Mouse (Mus musculus): ENCODE measurements around the gene Rictor. TPM values are rescaled to one million over a fixed set of nuclear protein-coding genes. Genes with fewer than 3 reads are reported as not detected.

Gene Rictor
- polyA plus RNA-seq, 1 experiment from 2014 or later, result 43.3 TPM

GRCm38 (mm10) chr15:6708526-6709441, 605 bp downstream of the Rictor start:
- no peaks in the 10 kb centered on the region for H3K36me3 ChIP-seq (ENCODE audit: insufficient read depth, low read length)
- H3K4me3 ChIP-seq (ENCODE audit: low read length), result peak overlapping the region; percentile 95
- peaks cover 5% of the 10 kb centered on the region for H3K27me3 ChIP-seq (ENCODE audit: insufficient read depth, low read length)
- H3K4me1 ChIP-seq (ENCODE audit: insufficient read depth, low read length), result peaks cover 25% of the 10 kb centered on the region
- H3K27ac ChIP-seq (ENCODE audit: low read length), result peak overlapping the region; percentile 93
- under 1% methylated on average over 85 of the region's 89 CpGs for WGBS
- peak overlapping the region; percentile 76 for H3K4me2 ChIP-seq (replicated peaks; ENCODE audit: low read depth, low read length)
- H3K9me3 ChIP-seq (ENCODE audit: low read length), result no peaks in the 10 kb centered on the region
- peak overlapping the region; percentile 93 for H3K9ac ChIP-seq (replicated peaks; ENCODE audit: low read length)
- peak; percentile 80 for ATAC-seq (ENCODE audit: low FRiP score, low TSS enrichment)

DNA sequence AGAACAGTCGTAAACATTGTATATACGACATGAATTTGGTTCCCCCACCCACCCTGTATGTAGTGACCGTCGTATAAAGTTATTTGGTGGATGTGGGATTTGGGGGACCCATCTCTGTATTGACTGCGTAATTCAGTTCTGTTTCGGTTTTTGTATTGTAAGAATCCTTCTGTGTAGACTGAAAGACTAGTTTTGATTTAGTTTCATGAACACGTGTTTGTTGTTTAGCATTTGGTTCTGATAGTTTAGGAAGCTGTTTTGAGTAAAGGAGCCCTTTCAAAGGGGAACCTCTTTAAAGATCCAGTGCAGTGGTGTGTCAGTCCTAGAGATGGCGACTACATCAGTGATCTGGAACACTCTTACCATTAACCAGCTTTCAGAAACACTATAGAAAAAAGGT, 1.4 kb downstream of the Rictor start:
- H3K9me3 ChIP-seq (ENCODE audit: low read length), result no peaks in the 10 kb centered on the region
- H3K27ac ChIP-seq (ENCODE audit: low read length), result no peak overlapping the region
- peak overlapping the region; percentile 76 for H3K4me2 ChIP-seq (replicated peaks; ENCODE audit: low read depth, low read length)
- 19% methylated on average over 8 of the region's 8 CpGs for WGBS
- H3K4me1 ChIP-seq (ENCODE audit: insufficient read depth, low read length), result peaks cover 32% of the 10 kb centered on the region
- H3K36me3 ChIP-seq (ENCODE audit: insufficient read depth, low read length), result no peaks in the 10 kb centered on the region
- no peak for ATAC-seq (ENCODE audit: low FRiP score, low TSS enrichment)
- peaks cover 5% of the 10 kb centered on the region; the same call in 1 of the 2 replicates for H3K27me3 ChIP-seq (ENCODE audit: insufficient read depth, low read length)
- peak overlapping the region; percentile 93 for H3K9ac ChIP-seq (replicated peaks; ENCODE audit: low read length)
- H3K4me3 ChIP-seq (ENCODE audit: low read length), result peak overlapping the region; percentile 95

GRCm38 (mm10) chr15:6710341-6710740, 2.2 kb downstream of the Rictor start:
- Histone ChIP-seq H3K27me3 (ENCODE audit: insufficient read depth, low read length) (peaks cover 5% of the 10 kb centered on the region; the same call in 1 of the 2 replicates), H3K27ac (ENCODE audit: low read length) (no peak overlapping the region), H3K4me1 (ENCODE audit: insufficient read depth, low read length) (peaks cover 40% of the 10 kb centered on the region), H3K36me3 (ENCODE audit: insufficient read depth, low read length) (no peaks in the 10 kb centered on the region), H3K9ac (replicated peaks; ENCODE audit: low read length) (no peak overlapping the region), H3K9me3 (ENCODE audit: low read length) (no peaks in the 10 kb centered on the region), H3K4me3 (ENCODE audit: low read length) (no peak overlapping the region), H3K4me2 (replicated peaks; ENCODE audit: low read depth, low read length) (peak overlapping the region; percentile 76; the same call in 1 of the 2 replicates)
- WGBS, result 59% methylated on average over 7 of the region's 7 CpGs
- no peak for ATAC-seq (ENCODE audit: low FRiP score, low TSS enrichment)

- no peak overlapping the region for H3K27ac ChIP-seq (ENCODE audit: low read length)
- no peak overlapping the region for H3K9ac ChIP-seq (replicated peaks; ENCODE audit: low read length)
- H3K9me3 ChIP-seq (ENCODE audit: low read length), result no peaks in the 10 kb centered on the region
- H3K4me3 ChIP-seq (ENCODE audit: low read length), result no peak overlapping the region
- peaks cover 40% of the 10 kb centered on the region for H3K4me1 ChIP-seq (ENCODE audit: insufficient read depth, low read length)
- no peak overlapping the region for H3K4me2 ChIP-seq (replicated peaks; ENCODE audit: low read depth, low read length)
- H3K36me3 ChIP-seq (ENCODE audit: insufficient read depth, low read length), result no peaks in the 10 kb centered on the region
- H3K27me3 ChIP-seq (ENCODE audit: insufficient read depth, low read length), result peaks cover 4% of the 10 kb centered on the region; the same call in 1 of the 2 replicates
- no peak for ATAC-seq (ENCODE audit: low FRiP score, low TSS enrichment)
- 73% methylated on average over 7 of the region's 7 CpGs for WGBS
These were observed 3.0 kb downstream of the Rictor start for GRCm38 (mm10) chr15:6711226-6711625.

GRCm38 (mm10) chr15:6714819-6715218, 6.6 kb downstream of the Rictor start:
- Histone ChIP-seq H3K4me3 (ENCODE audit: low read length) (no peak overlapping the region), H3K27ac (ENCODE audit: low read length) (0 out of 2 replicates have a peak overlapping the region, but pooled peaks have one; percentile 15), H3K4me1 (ENCODE audit: insufficient read depth, low read length) (peaks cover 34% of the 10 kb centered on the region), H3K36me3 (ENCODE audit: insufficient read depth, low read length) (peaks cover 4% of the 10 kb centered on the region; the same call in 1 of the 2 replicates), H3K27me3 (ENCODE audit: insufficient read depth, low read length) (no peaks in the 10 kb centered on the region), H3K9ac (replicated peaks; ENCODE audit: low read length) (no peak overlapping the region), H3K9me3 (ENCODE audit: low read length) (peaks cover 4% of the 10 kb centered on the region), H3K4me2 (replicated peaks; ENCODE audit: low read depth, low read length) (no peak overlapping the region)
- ATAC-seq (ENCODE audit: low FRiP score, low TSS enrichment), result no peak
- WGBS, result 25% methylated on average over 7 of the region's 7 CpGs

DNA sequence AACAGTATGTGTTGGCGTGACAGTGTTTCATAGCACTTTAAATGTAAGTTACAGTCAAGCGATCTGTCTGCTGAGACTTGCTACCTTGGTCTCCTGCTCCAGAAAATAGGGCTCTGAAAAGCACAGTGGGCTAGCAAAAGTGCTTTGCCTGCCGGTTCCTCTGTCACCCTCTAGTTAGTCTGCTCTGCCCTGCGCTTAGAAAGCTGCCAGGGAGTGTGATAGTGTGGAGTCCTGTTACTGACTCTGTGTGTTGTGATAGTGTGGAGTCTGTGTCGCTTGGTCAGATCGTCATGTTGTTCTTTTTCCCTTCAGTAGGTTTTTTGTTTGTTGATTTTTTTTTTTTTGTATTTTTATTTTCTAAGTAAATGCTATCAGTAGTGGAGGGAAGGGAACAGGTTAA, 7.1 kb downstream of the Rictor start:
- 51% methylated on average over 6 of the region's 6 CpGs for WGBS
- Histone ChIP-seq H3K4me2 (replicated peaks; ENCODE audit: low read depth, low read length) (no peak overlapping the region), H3K36me3 (ENCODE audit: insufficient read depth, low read length) (peaks cover 8% of the 10 kb centered on the region; the same call in 1 of the 2 replicates), H3K27me3 (ENCODE audit: insufficient read depth, low read length) (no peaks in the 10 kb centered on the region), H3K27ac (ENCODE audit: low read length) (0 out of 2 replicates have a peak overlapping the region, but pooled peaks have one; percentile 15), H3K4me3 (ENCODE audit: low read length) (no peak overlapping the region), H3K9ac (replicated peaks; ENCODE audit: low read length) (no peak overlapping the region), H3K9me3 (ENCODE audit: low read length) (peaks cover 5% of the 10 kb centered on the region), H3K4me1 (ENCODE audit: insufficient read depth, low read length) (peaks cover 30% of the 10 kb centered on the region)
- no peak for ATAC-seq (ENCODE audit: low FRiP score, low TSS enrichment)

DNA sequence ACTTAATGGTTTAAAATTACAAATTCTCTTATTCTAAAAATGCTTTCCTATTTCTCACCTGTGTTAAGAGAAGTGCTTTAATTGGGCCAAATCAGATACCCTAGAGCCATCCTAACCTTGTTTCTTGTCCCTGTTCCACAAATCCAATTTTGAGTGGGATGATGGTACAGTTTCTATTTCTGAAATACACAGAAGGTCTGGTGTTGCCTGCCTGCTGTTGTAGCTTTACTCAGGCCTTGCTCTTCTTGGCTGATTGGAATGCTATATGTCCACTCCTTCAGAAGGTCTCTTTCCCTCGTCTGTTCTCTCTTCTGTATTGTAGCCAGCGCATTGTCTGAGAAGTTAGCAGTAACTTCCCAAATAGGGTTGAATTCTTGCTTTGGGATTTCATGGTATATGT, 13.2 kb downstream of the Rictor start:
- no peak overlapping the region for H3K4me2 ChIP-seq (replicated peaks; ENCODE audit: low read depth, low read length)
- H3K4me3 ChIP-seq (ENCODE audit: low read length), result no peak overlapping the region
- peaks cover 5% of the 10 kb centered on the region for H3K9me3 ChIP-seq (ENCODE audit: low read length)
- ATAC-seq (ENCODE audit: low FRiP score, low TSS enrichment), result no peak
- no peak overlapping the region for H3K9ac ChIP-seq (replicated peaks; ENCODE audit: low read length)
- no peak overlapping the region for H3K27ac ChIP-seq (ENCODE audit: low read length)
- H3K4me1 ChIP-seq (ENCODE audit: insufficient read depth, low read length), result peaks cover 2% of the 10 kb centered on the region; the same call in 1 of the 2 replicates
- no peaks in the 10 kb centered on the region for H3K27me3 ChIP-seq (ENCODE audit: insufficient read depth, low read length)
- 88% methylated on average over 2 of the region's 2 CpGs for WGBS
- peaks cover 8% of the 10 kb centered on the region; the same call in 1 of the 2 replicates for H3K36me3 ChIP-seq (ENCODE audit: insufficient read depth, low read length)

- no peaks in the 10 kb centered on the region for H3K27me3 ChIP-seq (ENCODE audit: insufficient read depth, low read length)
- peaks cover 4% of the 10 kb centered on the region; the same call in 1 of the 2 replicates for H3K4me1 ChIP-seq (ENCODE audit: insufficient read depth, low read length)
- H3K27ac ChIP-seq (ENCODE audit: low read length), result no peak overlapping the region
- H3K4me2 ChIP-seq (replicated peaks; ENCODE audit: low read depth, low read length), result no peak overlapping the region
- peaks cover 5% of the 10 kb centered on the region for H3K9me3 ChIP-seq (ENCODE audit: low read length)
- no peak overlapping the region for H3K9ac ChIP-seq (replicated peaks; ENCODE audit: low read length)
- peaks cover 8% of the 10 kb centered on the region; the same call in 1 of the 2 replicates for H3K36me3 ChIP-seq (ENCODE audit: insufficient read depth, low read length)
- H3K4me3 ChIP-seq (ENCODE audit: low read length), result no peak overlapping the region
- ATAC-seq (ENCODE audit: low FRiP score, low TSS enrichment), result no peak
- WGBS, result 87% methylated on average over 4 of the region's 4 CpGs
These were observed 13.6 kb downstream of the Rictor start for GRCm38 (mm10) chr15:6721802-6722201.

DNA sequence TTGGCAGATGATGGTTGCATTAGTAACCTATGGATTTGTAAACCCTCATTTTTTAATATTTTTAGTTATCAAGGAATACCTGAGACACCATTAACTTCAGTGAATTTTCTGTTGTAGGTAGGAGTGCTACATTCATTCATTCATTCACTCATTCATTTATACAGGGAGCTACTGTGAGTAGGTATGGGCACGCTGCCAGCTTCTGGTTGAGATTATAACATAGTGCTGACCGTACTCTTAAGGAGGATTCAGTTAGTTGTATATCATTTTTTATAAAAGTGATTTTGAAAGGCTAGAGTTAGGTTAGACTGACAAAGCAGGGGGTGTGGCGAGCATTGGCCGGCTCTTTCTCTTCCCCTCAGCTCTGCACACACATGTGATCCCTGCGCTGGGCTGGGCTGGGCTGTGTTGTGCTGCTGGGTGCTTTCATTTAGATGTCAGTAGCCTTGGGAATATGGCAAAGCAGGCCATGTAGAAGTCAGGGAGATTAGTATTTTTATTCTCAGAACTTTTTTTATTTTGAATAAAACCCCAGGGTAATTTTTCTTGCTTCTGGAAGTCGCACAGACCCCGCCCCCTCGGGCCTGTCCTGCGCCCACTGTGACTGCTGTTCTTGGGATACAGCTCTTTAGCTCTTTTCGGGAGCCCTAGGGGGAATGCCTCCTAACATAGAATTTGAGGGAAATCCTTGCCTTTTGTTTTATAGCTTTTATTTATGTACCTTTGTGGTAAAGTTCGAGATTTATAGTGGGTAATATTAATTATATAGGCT, 14.4 kb downstream of the Rictor start:
- Histone ChIP-seq H3K27me3 (ENCODE audit: insufficient read depth, low read length) (no peaks in the 10 kb centered on the region), H3K36me3 (ENCODE audit: insufficient read depth, low read length) (peaks cover 8% of the 10 kb centered on the region; the same call in 1 of the 2 replicates), H3K27ac (ENCODE audit: low read length) (no peak overlapping the region), H3K4me3 (ENCODE audit: low read length) (no peak overlapping the region), H3K4me2 (replicated peaks; ENCODE audit: low read depth, low read length) (no peak overlapping the region), H3K9me3 (ENCODE audit: low read length) (peaks cover 5% of the 10 kb centered on the region), H3K4me1 (ENCODE audit: insufficient read depth, low read length) (peaks cover 4% of the 10 kb centered on the region; the same call in 1 of the 2 replicates), H3K9ac (replicated peaks; ENCODE audit: low read length) (no peak overlapping the region)
- ATAC-seq (ENCODE audit: low FRiP score, low TSS enrichment), result no peak
- 86% methylated on average over 11 of the region's 11 CpGs for WGBS
